Mouse (Mus musculus): ENCODE data around the gene Olfr987. TPM values are rescaled to one million over a fixed set of nuclear protein-coding genes. Genes with fewer than 3 reads are reported as not detected.

The Olfr987 gene
- total RNA-seq (2023): not detected in 2 replicates

DNA sequence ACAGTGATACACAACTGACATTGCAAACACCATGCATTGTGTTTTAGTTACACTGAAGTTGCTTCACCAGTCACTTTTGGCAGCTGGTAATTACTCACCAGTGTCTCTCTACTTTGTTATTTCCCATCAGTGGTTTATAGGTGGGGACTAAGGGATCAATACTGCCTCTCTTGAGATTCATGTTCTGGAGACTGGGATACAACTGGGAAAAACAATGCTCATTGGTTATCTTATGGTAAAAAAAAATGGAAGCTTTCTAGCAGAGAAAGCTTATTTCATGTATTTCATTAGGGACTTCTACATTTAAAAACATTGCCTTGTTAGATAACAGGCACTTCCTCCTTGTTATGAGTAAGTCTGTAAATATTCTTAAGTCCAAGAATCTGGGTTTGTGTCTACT, at the start of gene Olfr987:
Olfr987 (minus strand) TSS at position 101 of the 400 bp plus-strand sequence.

DNA sequence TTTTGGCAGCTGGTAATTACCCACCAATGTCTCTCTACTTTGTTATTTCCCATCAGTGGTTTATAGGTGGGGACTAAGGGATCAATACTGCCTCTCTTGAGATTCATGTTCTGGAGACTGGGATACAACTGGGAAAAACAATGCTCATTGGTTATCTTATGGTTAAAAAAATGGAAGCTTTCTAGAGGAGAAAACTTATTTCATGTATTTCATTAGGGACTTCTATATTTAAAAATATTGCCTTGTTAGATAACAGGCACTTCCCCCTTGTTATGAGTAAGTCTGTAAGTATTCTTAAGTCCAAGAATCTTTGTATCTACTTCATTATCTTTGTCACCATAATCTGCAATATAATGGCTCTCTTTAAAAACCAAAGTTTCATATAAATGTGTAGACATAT, 24.0 kb upstream of the Olfr987 start, which contains the start of gene Olfr988:
Olfr988 (minus strand) TSS at position 101 of the 400 bp plus-strand sequence.

Other genes starting within 250 kb of the Olfr987 start
- 2.1 and 3.6 TPM in 2 replicates for gene Aplnr, start 203.1 kb downstream of the Olfr987 start, total RNA-seq (2023)
- not detected in 2 replicates for gene Lrrc55, start 142.1 kb downstream of the Olfr987 start, total RNA-seq (2023)
- gene Olfr988, start 23.9 kb upstream of the Olfr987 start, total RNA-seq (2023): not detected in 2 replicates
- gene Olfr992, start 70.2 kb upstream of the Olfr987 start, total RNA-seq (2023): not detected in 2 replicates
- gene Olfr993, start 75.6 kb upstream of the Olfr987 start, total RNA-seq (2023): not detected in 2 replicates
- not detected in 2 replicates for gene Olfr994, start 97.1 kb upstream of the Olfr987 start, total RNA-seq (2023)
- not detected in 2 replicates for gene Olfr995, start 104.3 kb upstream of the Olfr987 start, total RNA-seq (2023)
- gene 4833423E24Rik, start 179.7 kb upstream of the Olfr987 start, total RNA-seq (2023): not detected in 2 replicates
- not detected in 2 replicates for gene Olfr996, start 239.9 kb upstream of the Olfr987 start, total RNA-seq (2023)
- gene Olfr998, start 249.6 kb upstream of the Olfr987 start, total RNA-seq (2023): not detected in 2 replicates

Measured in neutrophil, adult 65 days (primary cell).